Mouse (Mus musculus) heart, postnatal 0 days (tissue): ENCODE measurements around the gene Lgals8.

Experiments used
- CTCF ChIP-seq: IDR thresholded peaks from 2 replicates; pipeline ENCODE4 v1.5.1; 2016; ENCODE audit warnings: antibody characterized with exemption, control low read depth, low read depth
- EP300 ChIP-seq: IDR thresholded peaks from 2 replicates; pipeline ENCODE4 v1.6.1; 2016; ENCODE audit warnings: antibody characterized with exemption, low read depth

DNA sequence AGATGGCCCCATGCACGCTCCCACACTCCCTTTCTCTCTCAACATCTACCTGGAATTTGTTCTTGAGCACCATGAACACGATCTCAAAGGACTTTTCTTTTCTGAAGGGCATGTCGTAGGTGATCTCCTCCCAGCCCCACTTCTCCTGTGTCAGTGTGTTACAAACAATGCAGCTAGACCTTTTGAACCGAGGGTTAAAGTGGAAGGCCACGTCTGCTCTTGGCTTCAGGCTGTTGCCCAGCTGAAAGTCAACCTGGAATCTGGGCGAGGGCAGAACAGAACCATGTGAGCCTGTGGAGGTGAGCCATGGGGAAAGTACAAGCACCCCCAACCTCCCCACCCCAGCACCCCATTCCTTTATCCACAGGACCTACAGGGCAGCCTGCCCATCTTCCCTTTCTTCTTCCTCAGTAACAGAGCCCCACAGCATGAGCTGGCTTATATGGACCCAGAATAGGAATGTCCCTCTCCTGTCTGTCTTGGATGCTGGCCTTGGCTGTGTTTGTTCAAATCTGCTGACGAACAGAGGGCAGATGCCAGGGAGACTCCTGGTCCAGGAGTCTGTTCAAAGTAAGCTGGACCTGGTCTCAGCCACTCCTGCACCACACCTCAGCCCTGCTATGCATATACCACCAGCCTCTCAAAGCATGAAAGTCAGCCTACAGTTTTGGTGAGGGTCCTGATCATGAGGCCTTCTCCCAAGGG lies 9.9 kb downstream of the Lgals8 start:
- TF ChIP-seq EP300 (no peak), CTCF (no peak)
